Mouse (Mus musculus) T-helper 1 cell (primary cell): ENCODE measurements around the gene 1700017B05Rik.
"Not testable (repeated sequence)": the region's sequence is repeated elsewhere in the genome, so short reads cannot be mapped to it uniquely, and the experiment has no call there.

Experiments
- in situ Hi-C: fragments of 300-600 bp; cut with MboI, MseI; formaldehyde crosslinking; loops from one replicate; pipeline ENCODE4 v1.15.1; 2025; ENCODE audit warnings: high pct_unique_total_duplicates

The 1700017B05Rik gene

GRCm38 (mm10) chr9:57261913-57262794 is at the start of gene 1700017B05Rik:
Gene 1700017B05Rik, minus strand, starts transcription at chr9:57262612.
- in situ Hi-C loops = loop anchor here (5.0 kb wide), 2 partner anchors 90 to 175 kb away; no protein-coding TSS in a partner anchor

- in situ Hi-C loops = no loop called here
These were observed 48.5 kb upstream of the 1700017B05Rik start for GRCm38 (mm10) chr9:57310895-57311294.

- in situ Hi-C loops = no loop called here
These were observed 46.9 kb upstream of the 1700017B05Rik start for GRCm38 (mm10) chr9:57309353-57309752.

GRCm38 (mm10) chr9:57307456-57307855 is 45.0 kb upstream of the 1700017B05Rik start:
- in situ Hi-C loops = no loop called here

- in situ Hi-C loops = not testable (repeated sequence)
These were observed 42.3 kb upstream of the 1700017B05Rik start for GRCm38 (mm10) chr9:57304716-57305115.

GRCm38 (mm10) chr9:57304251-57304650 is 41.8 kb upstream of the 1700017B05Rik start:
- in situ Hi-C loops = no loop called here

GRCm38 (mm10) chr9:57303356-57303755 is 40.9 kb upstream of the 1700017B05Rik start:
- in situ Hi-C loops = no loop called here

- in situ Hi-C loops = no loop called here
These were observed 38.4 kb upstream of the 1700017B05Rik start for GRCm38 (mm10) chr9:57300825-57301224.

GRCm38 (mm10) chr9:57299790-57300477 is 37.5 kb upstream of the 1700017B05Rik start:
- in situ Hi-C loops = no loop called here

GRCm38 (mm10) chr9:57297938-57298337 is 35.5 kb upstream of the 1700017B05Rik start:
- in situ Hi-C loops = no loop called here

- in situ Hi-C loops = no loop called here
These were observed 33.9 kb upstream of the 1700017B05Rik start for GRCm38 (mm10) chr9:57296277-57296676.

GRCm38 (mm10) chr9:57295666-57296065 is 33.3 kb upstream of the 1700017B05Rik start:
- in situ Hi-C loops = no loop called here

- in situ Hi-C loops = no loop called here
These were observed 32.5 kb upstream of the 1700017B05Rik start for GRCm38 (mm10) chr9:57294905-57295304.

- in situ Hi-C loops = no loop called here
These were observed 24.8 kb upstream of the 1700017B05Rik start for GRCm38 (mm10) chr9:57287183-57287582.

- in situ Hi-C loops = no loop called here
These were observed 20.9 kb upstream of the 1700017B05Rik start for GRCm38 (mm10) chr9:57283311-57283710.

- in situ Hi-C loops = no loop called here
These were observed 20.3 kb upstream of the 1700017B05Rik start for GRCm38 (mm10) chr9:57282686-57283085.

GRCm38 (mm10) chr9:57281549-57281948 is 19.1 kb upstream of the 1700017B05Rik start:
- in situ Hi-C loops = no loop called here

- in situ Hi-C loops = no loop called here
These were observed 17.0 kb upstream of the 1700017B05Rik start for GRCm38 (mm10) chr9:57279441-57279840.

- in situ Hi-C loops = no loop called here
These were observed 15.9 kb upstream of the 1700017B05Rik start for GRCm38 (mm10) chr9:57278268-57278667.

GRCm38 (mm10) chr9:57276311-57276710 is 13.9 kb upstream of the 1700017B05Rik start:
- in situ Hi-C loops = no loop called here

GRCm38 (mm10) chr9:57273805-57274494 is 11.5 kb upstream of the 1700017B05Rik start:
- in situ Hi-C loops = no loop called here
